Mouse (Mus musculus): ENCODE measurements around the gene Nt5dc3.

Gene Nt5dc3

GRCm38 (mm10) chr10:86778398-86779116, at the start of gene Nt5dc3:
Gene Nt5dc3 (plus strand): TSS chr10:86779005.
- peak; percentile 95 to 96 for DNase-seq

GRCm38 (mm10) chr10:86730823-86731499, 47.8 kb upstream of the Nt5dc3 start:
- DNase-seq = peak; percentile 86 to 90

- no peak for DNase-seq
These were observed 47.3 kb upstream of the Nt5dc3 start for GRCm38 (mm10) chr10:86731500-86731863.

GRCm38 (mm10) chr10:86735036-86735435, 43.8 kb upstream of the Nt5dc3 start:
- no peak for DNase-seq

GRCm38 (mm10) chr10:86742918-86743317, 35.9 kb upstream of the Nt5dc3 start:
- DNase-seq = no peak

- DNase-seq = no peak
These were observed 34.5 kb upstream of the Nt5dc3 start for GRCm38 (mm10) chr10:86744306-86744705.

GRCm38 (mm10) chr10:86755816-86756502, 22.8 kb upstream of the Nt5dc3 start:
- DNase-seq = no peak

GRCm38 (mm10) chr10:86757724-86758123, 21.1 kb upstream of the Nt5dc3 start:
- DNase-seq = no peak

GRCm38 (mm10) chr10:86758211-86758610, 20.6 kb upstream of the Nt5dc3 start:
- DNase-seq = no peak

GRCm38 (mm10) chr10:86761236-86761635, 17.6 kb upstream of the Nt5dc3 start:
- no peak for DNase-seq

- no peak for DNase-seq
These were observed 17.0 kb upstream of the Nt5dc3 start for GRCm38 (mm10) chr10:86761722-86762383.

- DNase-seq = no peak
These were observed 16.4 kb upstream of the Nt5dc3 start for GRCm38 (mm10) chr10:86762384-86762730.

GRCm38 (mm10) chr10:86763672-86764071, 15.1 kb upstream of the Nt5dc3 start, which contains the start of gene Gm49358:
Gene Gm49358 (plus strand): TSS chr10:86763972.
- no peak for DNase-seq

GRCm38 (mm10) chr10:86765344-86765966, 13.3 kb upstream of the Nt5dc3 start:
- no peak for DNase-seq

GRCm38 (mm10) chr10:86769216-86769615, 9.6 kb upstream of the Nt5dc3 start:
- no peak for DNase-seq

GRCm38 (mm10) chr10:86769797-86770196, 9.0 kb upstream of the Nt5dc3 start:
- DNase-seq = no peak

- DNase-seq = no peak
These were observed 7.1 kb upstream of the Nt5dc3 start for GRCm38 (mm10) chr10:86771701-86772100.

GRCm38 (mm10) chr10:86772231-86772631, 6.6 kb upstream of the Nt5dc3 start:
- DNase-seq = no peak

- no peak for DNase-seq
These were observed 5.4 kb upstream of the Nt5dc3 start for GRCm38 (mm10) chr10:86773360-86773759.

GRCm38 (mm10) chr10:86776281-86776680, 2.5 kb upstream of the Nt5dc3 start:
- DNase-seq = no peak

- no peak for DNase-seq
These were observed 1.0 kb upstream of the Nt5dc3 start for GRCm38 (mm10) chr10:86777614-86778319.

- peak in 1 of 2 experiments; percentile 50 for DNase-seq
These were observed 431 bp downstream of the Nt5dc3 start for GRCm38 (mm10) chr10:86779117-86779755.

All from cerebellum, postnatal 36 days (tissue).